Comparison of ENCODE assay signal across 14 mouse cellular contexts in genomic region chr1:90279066-90279839, GRCm38 (mm10).
A peak's percentile ranks its signal among the peaks of the same experiment; 100 is the strongest.
DNase-seq lines count a peak whose midpoint lies in the region; ATAC-seq lines count a peak whose summit lies in the region.
"Had no signal": no experiment of that assay in that cellular context is flagged by ENCODE, and none has a peak within 500 bp of the region (broad histone marks: within the 10 kb centered on the region; RNA-seq: fewer than 3 reads in every experiment).

No protein-coding gene starts in this region.

- H3K27me3 ChIP-seq in forebrain, embryonic 14.5 days (replicated peaks; ENCODE audit: control insufficient read depth, insufficient read depth, low read length), result no peaks in the 10 kb centered on the region
- no peaks in the 10 kb centered on the region for H3K27me3 ChIP-seq in forebrain, embryonic 16.5 days (replicated peaks; ENCODE audit: control insufficient read depth, insufficient read depth, low read length)
- H3K27me3 ChIP-seq in kidney, embryonic 15.5 days, result no peaks in the 10 kb centered on the region
- H3K27me3 ChIP-seq in limb, embryonic 12.5 days, result peaks cover 4% of the 10 kb centered on the region; the same call in 1 of the 2 replicates

- no peaks in the 10 kb centered on the region for H3K9me3 ChIP-seq in forebrain, embryonic 14.5 days (replicated peaks; ENCODE audit: control insufficient read depth, low read length)
- no peaks in the 10 kb centered on the region for H3K9me3 ChIP-seq in forebrain, embryonic 16.5 days (ENCODE audit: control insufficient read depth, low read length)
- H3K9me3 ChIP-seq in kidney, embryonic 15.5 days (replicated peaks), result no peaks in the 10 kb centered on the region
- H3K9me3 ChIP-seq in limb, embryonic 12.5 days, result no peaks in the 10 kb centered on the region
- H3K9me3 ChIP-seq: heart, embryonic 15.5 days; liver, embryonic 15.5 days had no signal

- no peak overlapping the region; the same call in 1 of the 2 replicates for H3K27ac ChIP-seq in forebrain, embryonic 14.5 days (ENCODE audit: low read depth, low read length)
- no peak overlapping the region for H3K27ac ChIP-seq in forebrain, embryonic 16.5 days (ENCODE audit: low read length)
- H3K27ac ChIP-seq in kidney, embryonic 15.5 days, result 0 out of 2 replicates have a peak overlapping the region, but pooled peaks have one; percentile 10
- peak overlapping the region; percentile 50; the same call in 1 of the 2 replicates for H3K27ac ChIP-seq in limb, embryonic 12.5 days
- H3K27ac ChIP-seq: heart, embryonic 15.5 days; liver, embryonic 15.5 days had no signal

- peaks cover 17% of the 10 kb centered on the region for H3K4me1 ChIP-seq in forebrain, embryonic 14.5 days (ENCODE audit: control insufficient read depth, insufficient read depth, low read length)
- H3K4me1 ChIP-seq in forebrain, embryonic 16.5 days (replicated peaks; ENCODE audit: control insufficient read depth, insufficient read depth, low read length), result peaks cover 20% of the 10 kb centered on the region
- peaks cover 39% of the 10 kb centered on the region for H3K4me1 ChIP-seq in kidney, embryonic 15.5 days
- peaks cover 61% of the 10 kb centered on the region for H3K4me1 ChIP-seq in limb, embryonic 12.5 days (replicated peaks)
- H3K4me1 ChIP-seq: heart, embryonic 15.5 days had no signal

- H3K9ac ChIP-seq in forebrain, embryonic 14.5 days (ENCODE audit: low read length), result no peak overlapping the region
- H3K9ac ChIP-seq in forebrain, embryonic 16.5 days (replicated peaks; ENCODE audit: low read depth, low read length), result no peak overlapping the region
- H3K9ac ChIP-seq in kidney, embryonic 15.5 days, result no peak overlapping the region
- H3K9ac ChIP-seq in limb, embryonic 12.5 days (replicated peaks), result no peak overlapping the region
- H3K9ac ChIP-seq: heart, embryonic 15.5 days; liver, embryonic 15.5 days had no signal

- no peak overlapping the region for H3K4me2 ChIP-seq in forebrain, embryonic 14.5 days (ENCODE audit: low read length)
- no peak overlapping the region for H3K4me2 ChIP-seq in forebrain, embryonic 16.5 days (ENCODE audit: low read length)
- H3K4me2 ChIP-seq in kidney, embryonic 15.5 days, result no peak overlapping the region
- no peak overlapping the region for H3K4me2 ChIP-seq in limb, embryonic 12.5 days
- H3K4me2 ChIP-seq: heart, embryonic 15.5 days; liver, embryonic 15.5 days had no signal

- ATAC-seq in forebrain, embryonic 14.5 days, result no peak
- ATAC-seq in forebrain, embryonic 16.5 days, result no peak
- ATAC-seq in kidney, embryonic 15.5 days (replicated peaks; ENCODE audit: low FRiP score), result no peak
- ATAC-seq in limb, embryonic 12.5 days (ENCODE audit: insufficient number of reproducible peaks, insufficient read depth, low FRiP score, low TSS enrichment, low read depth), result no peak; the same call in 1 of the 2 replicates
- ATAC-seq: inflammation-experienced regulatory T-cells, adult 6 months had no signal

- H3K36me3 ChIP-seq in forebrain, embryonic 14.5 days (ENCODE audit: control insufficient read depth, insufficient read depth, low read length), result no peaks in the 10 kb centered on the region
- no peaks in the 10 kb centered on the region for H3K36me3 ChIP-seq in forebrain, embryonic 16.5 days (ENCODE audit: control insufficient read depth, insufficient read depth)
- no peaks in the 10 kb centered on the region for H3K36me3 ChIP-seq in kidney, embryonic 15.5 days
- H3K36me3 ChIP-seq in limb, embryonic 12.5 days, result no peaks in the 10 kb centered on the region
- H3K36me3 ChIP-seq: heart, embryonic 15.5 days; liver, embryonic 15.5 days had no signal

- peak; percentile 81 for DNase-seq in forebrain, embryonic 14.5 days (ENCODE audit: low spot score)
- DNase-seq in kidney, adult 8-10 months, result no peak
- DNase-seq in Muller cell, postnatal 12 days (ENCODE audit: inconsistent ontology term), result peak; percentile 74
- no peak for DNase-seq in testis, postnatal 10 days (ENCODE audit: low spot score)
- no peak for DNase-seq in cerebellum, postnatal 14 days
- DNase-seq: adrenal gland, adult 8-10 months; right cerebral cortex, postnatal 14 days; thymus, postnatal 36 days had no signal

- 42% methylated on average over 20 of the region's 20 CpGs for WGBS in forebrain, embryonic 14.5 days
- 33% methylated on average over 20 of the region's 20 CpGs for WGBS in forebrain, embryonic 16.5 days
- 63% methylated on average over 20 of the region's 20 CpGs for WGBS in kidney, embryonic 15.5 days
- WGBS in limb, embryonic 12.5 days, result 42% methylated on average over 20 of the region's 20 CpGs

- H3K4me3 ChIP-seq in forebrain, embryonic 14.5 days (ENCODE audit: low read depth, low read length), result no peak overlapping the region
- no peak overlapping the region for H3K4me3 ChIP-seq in forebrain, embryonic 16.5 days (replicated peaks; ENCODE audit: low read length)
- no peak overlapping the region for H3K4me3 ChIP-seq in kidney, embryonic 15.5 days (replicated peaks)
- H3K4me3 ChIP-seq in limb, embryonic 12.5 days (replicated peaks), result no peak overlapping the region
- H3K4me3 ChIP-seq: heart, embryonic 15.5 days; liver, embryonic 15.5 days had no signal

Comparison
In these comparisons a context has a peak if more than half of its experiments do, and no peak if none do; other contexts are left out.
1. DNase-seq: peak in forebrain, embryonic 14.5 days (single experiment) and Muller cell, postnatal 12 days (single experiment); none in kidney, adult 8-10 months (0 of 2), testis, postnatal 10 days (single experiment) and cerebellum, postnatal 14 days (0 of 2).
2. H3K27ac ChIP-seq: peak in kidney, embryonic 15.5 days (single experiment) and limb, embryonic 12.5 days (single experiment); none in forebrain, embryonic 14.5 days (single experiment) and forebrain, embryonic 16.5 days (single experiment).